Mouse (Mus musculus) bone marrow macrophage, adult 2 months (primary cell): ENCODE results near the gene Josd2. TPM values are rescaled to one million over a fixed set of nuclear protein-coding genes. Genes with fewer than 3 reads are reported as not detected.

Source experiments
- H3K27ac ChIP-seq: 2 replicates; pipeline ENCODE4 v1.5.1; 2012; ENCODE audit warnings: low read depth, low read length; ENCODE audit not compliant: insufficient read depth
- H3K4me1 ChIP-seq: 2 replicates; pipeline ENCODE4 v1.6.1; 2012; ENCODE audit warnings: low read length; ENCODE audit not compliant: control insufficient read depth, insufficient read depth
- H3K4me3 ChIP-seq: 2 replicates; pipeline ENCODE4 v1.5.1; 2012; ENCODE audit warnings: mild to moderate bottlenecking, low read length, moderate library complexity; ENCODE audit not compliant: insufficient read depth
- CTCF ChIP-seq: IDR thresholded peaks from 2 replicates; pipeline ENCODE4 v1.5.1; 2012; ENCODE audit warnings: low read depth, mild to moderate bottlenecking, low read length, moderate library complexity
- POLR2A ChIP-seq: IDR thresholded peaks from 2 replicates; pipeline ENCODE4 v1.6.1; 2012; ENCODE audit warnings: mild to moderate bottlenecking, low read depth, low read length, borderline replicate concordance
- polyA plus RNA-seq: library from polyadenylated mRNA; stranded (reverse); fragments of >200 nt; gene quantifications from 2 replicates; pipeline ENCODE4 v1.2.4, GENCODE M21; 2012; ENCODE audit not compliant: missing spikeins, insufficient read depth, insufficient read length

Josd2 gene
- polyA plus RNA-seq, 1 experiment = 51.3 TPM

DNA sequence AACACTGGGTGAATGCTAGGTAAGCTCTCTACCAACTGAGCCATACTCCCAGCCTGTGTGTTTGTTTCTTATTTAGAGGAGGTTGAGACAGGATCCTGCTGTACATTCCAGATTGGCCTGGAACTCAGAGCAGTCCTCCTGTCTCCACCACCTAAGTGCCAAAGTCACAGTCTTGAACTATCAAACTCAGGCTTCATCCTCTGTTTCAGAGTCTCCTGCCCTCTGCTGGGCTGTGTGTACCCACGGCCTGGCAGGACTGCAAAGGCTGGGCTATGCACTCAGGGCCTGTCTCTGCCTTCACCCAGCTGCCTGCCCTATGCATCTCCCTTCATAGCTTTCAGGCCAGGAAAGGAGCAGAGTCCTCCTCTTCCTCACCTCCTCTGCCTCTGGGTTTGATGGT is 31.5 kb upstream of the Josd2 start:
- Histone ChIP-seq H3K4me1 (no peaks in the 10 kb centered on the region), H3K27ac (no peak overlapping the region), H3K4me3 (no peak overlapping the region)
- no peak for TF ChIP-seq CTCF
- TF ChIP-seq POLR2A = no peak

GRCm38 (mm10) chr7:44437188-44437587 is 30.6 kb upstream of the Josd2 start:
- TF ChIP-seq POLR2A (no peak), CTCF (no peak)
- Histone ChIP-seq H3K4me3 (no peak overlapping the region), H3K27ac (no peak overlapping the region), H3K4me1 (no peaks in the 10 kb centered on the region)

DNA sequence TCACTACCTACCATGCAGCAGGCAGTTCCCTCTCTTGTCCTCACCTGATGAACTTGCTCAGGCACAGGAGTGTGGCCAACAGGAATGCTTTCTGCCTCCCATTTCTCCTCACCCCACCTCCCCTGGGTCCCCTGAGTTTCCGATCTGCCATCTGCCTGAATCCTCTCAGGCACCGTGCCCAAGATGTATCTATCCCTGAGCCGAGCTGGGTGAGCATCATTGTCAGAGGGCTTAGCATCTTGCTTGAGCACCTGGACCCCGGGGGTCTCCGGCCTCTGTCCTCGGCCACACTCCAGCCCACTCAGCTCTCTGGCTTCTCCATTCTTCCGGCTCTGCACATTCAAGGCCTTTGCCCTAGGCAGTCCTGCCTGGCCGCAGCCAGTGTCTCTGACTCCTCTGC is 29.8 kb upstream of the Josd2 start:
- Histone ChIP-seq H3K4me3 (no peak overlapping the region), H3K27ac (no peak overlapping the region), H3K4me1 (no peaks in the 10 kb centered on the region)
- TF ChIP-seq POLR2A = no peak

DNA sequence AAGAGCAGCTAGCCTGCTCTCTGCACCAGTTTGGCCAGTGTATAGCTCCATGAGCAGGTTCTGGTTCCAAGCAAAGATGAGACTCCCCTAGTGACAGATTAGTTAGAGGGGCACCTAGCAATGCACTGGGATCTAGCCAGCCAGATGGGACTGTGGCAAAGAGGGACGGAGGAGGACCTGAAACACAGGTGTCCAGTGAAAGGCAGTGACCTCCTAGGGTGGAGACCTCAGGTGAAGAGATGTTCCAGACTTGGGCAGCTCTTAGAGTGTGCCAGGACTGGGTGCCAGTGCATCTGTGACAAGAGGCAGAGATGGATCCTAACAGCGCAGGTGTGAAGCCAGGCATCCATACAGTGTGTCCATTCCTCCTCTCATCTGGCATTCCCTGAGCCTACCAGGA is 28.1 kb upstream of the Josd2 start:
- no peak overlapping the region for H3K4me3 ChIP-seq
- H3K4me1 ChIP-seq = no peaks in the 10 kb centered on the region
- H3K27ac ChIP-seq = no peak overlapping the region
- TF ChIP-seq CTCF = no peak
- TF ChIP-seq POLR2A = no peak

GRCm38 (mm10) chr7:44440479-44440878 is 27.3 kb upstream of the Josd2 start:
- Histone ChIP-seq H3K4me3 (no peak overlapping the region), H3K4me1 (no peaks in the 10 kb centered on the region), H3K27ac (no peak overlapping the region)
- TF ChIP-seq CTCF = no peak
- no peak for TF ChIP-seq POLR2A

DNA sequence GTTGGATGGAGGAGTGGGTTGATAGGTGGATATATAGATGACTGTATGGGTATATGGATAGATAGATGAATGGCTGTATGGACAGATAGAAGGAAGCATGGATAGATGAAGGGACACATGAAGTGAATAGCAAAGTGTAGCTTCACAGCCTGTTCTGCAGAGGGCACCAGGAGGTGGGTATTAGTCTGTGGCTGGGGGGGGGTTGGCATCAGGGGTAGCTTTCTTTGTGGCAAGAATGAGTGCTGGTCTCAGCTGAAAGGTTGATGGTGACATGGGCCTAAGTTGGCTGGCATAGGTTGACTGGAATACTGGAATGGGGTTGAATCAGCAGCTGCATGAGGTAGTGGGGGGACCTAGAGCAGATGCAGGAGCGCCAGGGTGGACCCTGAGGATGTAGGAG is 26.6 kb upstream of the Josd2 start:
- Histone ChIP-seq H3K27ac (no peak overlapping the region), H3K4me3 (no peak overlapping the region), H3K4me1 (no peaks in the 10 kb centered on the region)
- no peak for TF ChIP-seq POLR2A
- TF ChIP-seq CTCF = no peak

GRCm38 (mm10) chr7:44441648-44442109 is 26.1 kb upstream of the Josd2 start:
- no peaks in the 10 kb centered on the region for H3K4me1 ChIP-seq
- H3K27ac ChIP-seq = no peak overlapping the region
- TF ChIP-seq POLR2A (no peak), CTCF (no peak)
- no peak overlapping the region for H3K4me3 ChIP-seq

GRCm38 (mm10) chr7:44442407-44442821 is 25.4 kb upstream of the Josd2 start:
- no peak overlapping the region for H3K4me3 ChIP-seq
- H3K27ac ChIP-seq = no peak overlapping the region
- no peak for TF ChIP-seq CTCF
- TF ChIP-seq POLR2A = no peak
- no peaks in the 10 kb centered on the region for H3K4me1 ChIP-seq

DNA sequence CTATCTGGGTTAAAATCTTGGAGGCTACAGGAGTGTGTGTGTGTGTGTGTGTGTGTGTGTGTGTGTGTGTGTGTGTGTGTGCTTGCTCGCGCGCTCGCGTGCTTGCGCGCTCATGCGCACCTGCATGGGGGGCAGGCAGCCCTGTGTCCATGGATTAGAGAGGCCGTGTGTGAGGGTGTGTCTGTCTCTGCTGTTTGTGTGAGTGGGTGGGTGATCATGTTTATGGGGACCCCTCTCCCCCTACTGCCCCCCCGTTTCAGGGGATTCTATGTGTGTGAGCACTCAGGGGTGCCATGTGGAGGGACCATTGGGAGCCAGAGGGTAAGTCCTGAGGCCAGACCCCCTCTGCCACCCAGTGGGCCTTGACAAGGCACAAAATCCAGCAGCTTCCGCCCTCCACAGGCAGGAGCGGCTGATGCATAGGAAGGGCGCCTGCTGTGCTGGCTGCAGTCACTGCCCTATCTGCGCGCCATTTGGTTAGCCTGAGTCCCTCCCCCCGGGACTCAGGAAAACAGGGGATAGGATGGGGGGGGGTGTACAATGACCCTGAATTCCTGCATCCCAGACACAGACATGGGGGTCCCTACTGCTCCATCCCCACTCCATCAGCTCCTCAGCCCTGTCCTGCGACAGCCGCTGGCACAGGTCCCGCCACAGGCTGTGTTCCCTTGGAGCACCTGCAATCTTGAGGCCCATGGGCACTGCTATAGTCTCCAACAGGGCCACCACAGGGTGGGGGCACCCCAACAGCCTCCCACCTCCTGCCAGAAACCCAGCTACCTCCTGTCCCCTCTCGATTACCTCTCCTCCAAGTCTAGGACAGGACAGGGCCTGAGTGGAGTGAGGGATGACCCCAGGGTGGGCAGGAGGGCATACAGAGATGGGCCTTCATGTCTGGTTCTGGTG is 24.3 kb upstream of the Josd2 start:
- H3K4me3 ChIP-seq = no peak overlapping the region
- no peak overlapping the region for H3K27ac ChIP-seq
- TF ChIP-seq POLR2A = no peak
- no peak for TF ChIP-seq CTCF
- H3K4me1 ChIP-seq = no peaks in the 10 kb centered on the region

DNA sequence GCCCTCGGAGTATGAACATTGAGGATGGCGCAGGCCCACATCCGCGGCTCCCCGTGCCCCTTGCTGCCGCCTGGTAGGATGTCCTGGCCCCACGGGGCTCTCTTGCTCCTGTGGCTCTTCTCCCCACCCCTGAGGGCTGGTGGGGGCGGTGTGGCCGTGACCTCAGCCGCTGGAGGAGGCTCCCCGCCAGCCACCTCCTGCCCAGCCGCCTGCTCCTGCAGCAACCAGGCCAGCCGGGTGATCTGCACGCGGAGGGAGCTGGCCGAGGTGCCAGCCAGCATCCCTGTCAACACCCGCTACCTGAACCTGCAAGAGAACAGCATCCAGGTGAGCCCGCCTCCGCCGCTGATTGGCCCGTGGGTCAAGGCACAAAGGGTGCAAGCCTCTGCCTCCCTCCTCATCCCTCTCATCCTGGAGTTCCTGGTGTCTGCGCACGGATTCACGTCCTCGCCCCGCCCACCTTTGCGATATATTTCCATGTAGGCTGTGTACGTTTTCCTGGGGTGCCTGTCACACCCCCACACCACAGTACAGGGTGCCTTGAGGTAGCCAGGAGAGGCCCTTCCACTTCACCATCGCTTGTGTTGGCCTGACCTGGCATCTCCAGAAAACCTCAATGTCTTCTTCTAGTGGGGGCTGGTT is 22.8 kb upstream of the Josd2 start:
- TF ChIP-seq POLR2A (no peak), CTCF (no peak)
- Histone ChIP-seq H3K4me1 (no peaks in the 10 kb centered on the region), H3K27ac (no peak overlapping the region), H3K4me3 (no peak overlapping the region)
